ENCODE assay signal across 10 mouse cellular contexts in the genomic region with DNA sequence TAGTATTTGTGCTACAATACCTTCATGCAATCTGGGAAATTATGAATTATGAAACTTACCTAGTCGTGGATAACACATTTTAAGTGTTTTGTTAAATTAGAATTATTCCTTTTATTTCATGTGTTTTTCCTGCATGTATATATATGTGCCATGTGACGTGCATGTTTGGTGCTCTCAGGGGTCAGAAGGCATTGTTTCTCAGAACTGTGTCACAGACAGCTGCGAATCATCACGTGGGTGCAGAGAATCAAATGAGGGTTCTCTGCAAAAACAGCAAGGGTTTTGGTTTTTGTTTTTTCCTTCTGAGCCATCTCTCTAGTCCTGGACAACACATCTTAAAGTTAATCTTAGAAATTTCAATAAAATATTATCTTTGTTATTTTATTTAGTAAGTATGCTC.
"Had no signal": no experiment of that assay in that cellular context is flagged by ENCODE, and none has a peak within 500 bp of the region (broad histone marks: within the 10 kb centered on the region; RNA-seq: fewer than 3 reads in every experiment).

No protein-coding gene starts in this region.

- H3K4me1 ChIP-seq: stomach, embryonic 15.5 days had no signal

- H3K36me3 ChIP-seq: neural tube, embryonic 12.5 days; neural tube, embryonic 13.5 days; neural tube, embryonic 15.5 days; stomach, embryonic 15.5 days had no signal

- H3K4me2 ChIP-seq: neural tube, embryonic 12.5 days; neural tube, embryonic 13.5 days; neural tube, embryonic 15.5 days; stomach, embryonic 15.5 days had no signal

- H3K27ac ChIP-seq: neural tube, embryonic 12.5 days; neural tube, embryonic 13.5 days; neural tube, embryonic 15.5 days; stomach, embryonic 15.5 days; stomach, postnatal 0 days had no signal

- H3K27me3 ChIP-seq: neural tube, embryonic 12.5 days; neural tube, embryonic 13.5 days; neural tube, embryonic 15.5 days; stomach, embryonic 15.5 days had no signal

- DNase-seq: retina, postnatal 1 day; right cerebral cortex, adult 18-20 months; right cerebral cortex, postnatal 25 days; right cerebral cortex, postnatal 4 days; spleen, adult 18-20 months had no signal

- H3K4me3 ChIP-seq: neural tube, embryonic 12.5 days; neural tube, embryonic 13.5 days; neural tube, embryonic 15.5 days; stomach, embryonic 15.5 days had no signal
